Mouse (Mus musculus): ENCODE data around the gene Pgpep1.

The Pgpep1 gene

DNA sequence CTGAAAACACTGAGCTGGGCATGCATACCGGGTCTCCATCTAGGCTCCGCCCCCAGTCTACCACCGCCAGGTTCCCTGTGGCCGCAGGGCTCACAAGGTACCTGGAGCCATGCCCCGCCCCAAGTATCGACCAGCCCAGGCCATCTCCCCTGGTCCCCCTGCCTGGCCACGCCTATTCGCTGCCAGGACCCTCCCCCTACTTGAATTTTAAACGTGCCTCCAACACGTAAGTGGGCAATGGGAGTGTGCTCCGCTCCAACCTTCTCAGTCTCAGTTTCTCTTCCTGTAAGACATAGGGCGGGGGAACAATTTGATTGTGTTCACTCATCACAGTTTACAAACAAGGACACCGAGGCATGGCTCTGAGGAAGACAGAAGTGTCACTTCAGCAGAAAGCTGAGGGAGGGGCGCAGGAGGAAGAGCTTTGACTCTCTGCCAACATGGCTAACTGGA, at the start of gene Pgpep1:
Gene Pgpep1, minus strand, starts transcription at position 116 of the 453 bp plus-strand sequence.
- WGBS: 7% methylated on average over 14 of the region's 14 CpGs

DNA sequence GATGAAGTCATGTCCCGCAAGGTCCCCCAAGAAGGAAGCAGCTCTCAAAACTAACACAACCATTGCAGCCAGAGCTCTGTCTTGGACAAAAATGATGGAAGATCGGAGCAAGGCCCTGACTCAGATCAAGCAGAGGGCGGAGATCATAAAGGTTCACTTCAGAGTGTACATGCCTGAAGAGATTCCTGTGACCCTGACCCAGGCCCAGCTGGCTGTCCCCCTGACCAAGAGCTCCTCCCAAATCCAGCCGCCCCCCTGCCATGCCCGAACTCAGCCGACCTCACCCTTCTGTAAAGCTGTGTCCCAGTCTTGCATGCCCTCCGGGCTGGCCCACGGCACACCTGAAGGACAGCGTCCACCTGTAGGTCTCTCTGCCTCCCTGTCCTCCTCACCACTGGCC, 49.6 kb upstream of the Pgpep1 start:
- WGBS: 94% methylated on average over 9 of the region's 9 CpGs

DNA sequence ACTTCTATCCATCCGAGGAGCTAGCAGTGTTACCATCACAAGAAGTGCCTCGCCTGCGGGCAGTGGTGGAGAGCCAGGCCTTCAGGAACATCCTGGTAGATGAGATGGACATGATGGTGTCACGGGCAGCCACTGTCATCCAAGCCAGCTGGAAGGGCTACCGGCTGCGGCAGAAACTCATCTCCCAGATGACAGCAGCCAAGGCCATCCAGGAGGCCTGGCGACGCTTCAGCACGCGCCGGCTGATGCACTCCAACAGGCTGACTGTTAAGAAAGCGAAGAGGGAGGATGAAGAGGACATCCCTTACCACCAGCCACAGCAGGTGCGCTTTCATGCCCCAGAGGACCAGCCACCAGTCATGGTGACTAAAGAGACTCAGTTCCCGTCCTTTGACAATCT, 48.1 kb upstream of the Pgpep1 start:
- WGBS: 89% methylated on average over 14 of the region's 14 CpGs

DNA sequence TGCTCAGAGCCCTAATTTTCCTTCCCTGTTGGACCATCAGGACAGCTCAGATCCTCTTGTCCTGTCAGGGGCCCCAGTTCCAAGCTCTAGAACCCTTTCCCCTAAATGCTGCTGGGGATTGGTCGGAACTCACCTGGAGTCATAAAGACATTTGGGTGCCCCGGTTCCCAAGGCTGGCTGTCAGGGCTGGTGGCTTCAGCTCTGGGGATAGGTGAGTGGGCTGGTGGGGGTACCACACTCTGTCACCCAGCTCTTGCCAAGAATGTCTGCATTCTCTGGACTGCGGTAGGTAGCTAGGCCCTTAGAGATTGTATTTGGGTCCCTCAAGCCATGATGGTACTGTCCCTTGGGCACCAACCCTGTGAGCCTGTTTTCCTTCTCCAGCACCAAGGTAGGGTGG, 43.1 kb upstream of the Pgpep1 start, which contains the start of gene Iqcn:
Gene Iqcn, plus strand, starts transcription at position 171 of the 400 bp plus-strand sequence.
- WGBS: 91% methylated on average over 3 of the region's 3 CpGs

DNA sequence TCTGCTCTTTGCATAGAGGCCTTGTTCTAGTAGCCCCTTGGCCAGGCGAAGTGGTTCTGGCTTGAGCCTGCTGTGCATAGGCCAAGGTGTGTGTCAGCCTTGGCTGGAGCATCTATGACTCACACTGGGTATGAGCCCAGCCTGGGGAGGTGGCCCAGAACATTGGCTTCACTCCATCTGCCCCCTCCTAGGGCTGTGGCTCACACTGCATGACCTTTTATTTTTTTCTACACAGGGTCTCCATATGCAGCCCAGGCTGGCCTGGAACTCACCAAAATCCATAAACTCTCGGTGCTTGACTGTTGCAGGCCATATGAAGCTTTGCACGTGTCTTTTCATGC, 42.6 kb upstream of the Pgpep1 start:
- WGBS: 60% methylated on average over 3 of the region's 3 CpGs

DNA sequence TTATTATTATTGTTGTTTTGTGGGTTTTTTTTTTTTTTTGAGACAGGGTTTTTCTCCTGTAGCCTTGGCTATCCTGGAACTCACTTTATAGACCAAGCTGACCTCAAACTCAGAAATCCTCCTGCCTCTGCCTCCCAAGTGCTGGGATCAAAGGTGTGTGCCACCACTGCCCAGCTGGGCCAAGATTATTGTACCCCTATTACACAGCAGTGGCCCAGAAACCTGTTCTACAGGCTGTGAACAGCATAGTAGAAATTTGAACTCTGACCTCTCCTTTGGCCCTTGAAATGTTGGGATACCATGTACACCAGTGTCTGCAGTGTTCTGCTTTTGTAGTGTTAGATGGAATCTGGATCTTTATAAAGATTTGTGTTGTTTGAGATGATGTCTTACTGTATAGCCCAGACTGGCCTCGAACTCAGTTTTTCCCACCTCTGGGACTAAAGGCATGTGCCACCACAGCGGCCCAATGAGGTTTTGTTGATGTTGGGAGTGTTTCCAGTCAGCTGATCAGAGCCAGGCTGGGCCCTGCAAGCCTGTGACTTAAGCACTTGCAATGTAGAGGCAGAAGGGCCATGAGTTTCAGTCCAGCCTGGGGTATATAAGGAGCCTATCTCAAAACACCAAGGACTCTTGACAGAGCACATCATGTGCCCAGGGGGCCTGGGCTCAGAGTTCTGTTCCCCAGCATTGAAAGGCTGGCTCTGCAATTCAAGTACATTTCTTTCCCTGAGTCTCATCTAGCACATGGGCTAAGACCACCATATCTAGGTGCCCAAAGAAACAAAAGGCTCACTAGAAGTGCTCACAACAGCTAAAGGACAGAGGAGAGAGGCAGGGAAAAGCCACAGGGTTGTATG, 42.0 kb upstream of the Pgpep1 start:
- WGBS: 72% methylated on average over 2 of the region's 2 CpGs

DNA sequence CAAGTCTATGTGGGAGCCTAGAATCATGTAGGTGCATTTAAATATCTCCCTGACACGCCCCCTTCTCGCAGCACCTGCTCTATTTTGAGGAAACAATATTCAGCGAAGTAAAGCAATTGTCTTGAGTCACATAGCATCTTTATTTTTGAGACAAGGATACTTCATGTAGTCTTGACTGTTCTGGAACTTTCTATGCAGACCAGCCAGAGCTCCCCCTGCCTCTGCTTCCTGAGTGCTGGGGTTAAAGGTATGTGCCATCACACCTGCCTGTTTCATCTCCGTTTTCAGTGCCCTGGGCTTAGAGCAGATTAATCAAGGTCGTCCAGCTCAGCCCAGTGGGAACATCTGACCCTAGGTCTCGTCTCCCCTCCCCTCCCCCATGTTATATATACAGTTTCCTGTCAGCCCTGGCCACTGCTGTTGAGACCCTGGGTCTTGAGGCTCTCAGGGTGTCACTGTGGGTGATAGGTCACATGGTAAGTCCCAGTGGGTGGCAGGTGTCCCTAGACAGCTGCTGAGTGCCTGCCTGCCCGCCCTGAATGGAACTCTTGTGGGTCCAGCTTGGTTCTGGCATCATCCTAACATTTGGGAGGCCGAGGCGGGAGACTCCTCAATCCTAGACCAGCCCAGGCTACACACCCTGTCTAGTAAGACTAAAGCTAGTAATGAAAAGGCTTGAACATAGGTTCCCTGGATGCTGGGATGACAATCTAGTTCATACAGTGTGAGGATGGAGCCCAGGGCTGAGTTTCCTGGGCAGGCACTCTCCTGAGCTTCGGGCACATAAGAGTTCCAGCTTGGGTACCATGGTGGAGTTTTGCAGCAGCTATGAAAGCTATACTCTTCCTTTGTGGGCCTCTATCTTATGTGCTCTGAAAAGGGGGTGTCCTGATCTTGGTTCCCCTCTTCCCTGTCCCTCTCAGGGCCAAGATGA, 41.1 kb upstream of the Pgpep1 start:
- WGBS: 41% methylated on average over 10 of the region's 10 CpGs

DNA sequence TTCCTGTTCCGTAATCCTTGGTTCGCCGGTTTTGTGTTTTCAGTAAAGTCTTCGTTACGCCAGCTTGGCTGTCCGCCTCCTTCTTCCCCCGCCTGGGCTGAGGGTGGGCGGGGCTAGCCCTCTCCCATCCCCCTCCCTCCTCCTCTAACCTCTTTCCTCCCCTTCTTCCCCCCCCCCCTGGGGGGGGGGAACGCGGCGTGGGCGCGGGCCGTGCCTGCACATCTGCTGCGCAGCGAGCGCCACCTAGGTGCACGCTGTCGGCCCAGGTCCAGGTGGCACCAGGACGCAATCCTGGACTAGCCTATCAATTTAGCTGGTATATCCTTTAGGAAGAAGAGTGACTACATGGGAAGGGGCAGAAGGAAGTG, 40.4 kb upstream of the Pgpep1 start:
- WGBS: 1% methylated on average over 20 of the region's 20 CpGs

DNA sequence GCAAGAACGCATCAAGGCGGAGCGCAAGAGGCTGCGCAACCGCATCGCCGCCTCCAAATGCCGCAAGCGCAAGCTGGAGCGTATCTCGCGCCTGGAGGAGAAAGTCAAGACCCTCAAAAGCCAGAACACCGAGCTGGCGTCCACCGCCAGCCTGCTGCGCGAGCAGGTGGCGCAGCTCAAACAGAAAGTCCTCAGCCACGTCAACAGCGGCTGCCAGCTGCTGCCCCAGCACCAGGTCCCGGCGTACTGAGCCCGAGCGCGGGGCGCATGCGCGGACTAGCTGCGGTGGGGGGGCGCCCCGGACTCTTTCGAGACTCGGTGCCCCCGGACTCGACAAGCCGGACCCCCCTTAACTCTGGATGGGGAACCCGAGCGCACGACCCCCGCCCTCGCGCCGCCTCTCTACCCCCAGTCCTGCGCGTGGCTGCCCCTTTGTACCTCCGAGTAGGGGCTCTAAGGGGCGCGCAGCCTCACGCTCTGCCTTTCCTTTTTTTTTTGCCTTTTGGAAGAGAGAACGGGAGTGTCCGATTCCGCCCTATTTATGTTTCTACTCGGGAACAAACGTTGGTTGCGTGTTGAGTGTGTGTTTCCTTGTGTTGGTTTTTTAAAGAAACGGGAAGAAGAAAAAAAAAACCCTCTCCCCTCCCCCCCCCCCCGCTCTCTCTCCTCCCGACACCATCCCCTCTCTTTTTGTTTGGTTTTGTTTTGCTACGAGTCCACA, 39.8 kb upstream of the Pgpep1 start:
- WGBS: under 1% methylated on average over 59 of the region's 59 CpGs

DNA sequence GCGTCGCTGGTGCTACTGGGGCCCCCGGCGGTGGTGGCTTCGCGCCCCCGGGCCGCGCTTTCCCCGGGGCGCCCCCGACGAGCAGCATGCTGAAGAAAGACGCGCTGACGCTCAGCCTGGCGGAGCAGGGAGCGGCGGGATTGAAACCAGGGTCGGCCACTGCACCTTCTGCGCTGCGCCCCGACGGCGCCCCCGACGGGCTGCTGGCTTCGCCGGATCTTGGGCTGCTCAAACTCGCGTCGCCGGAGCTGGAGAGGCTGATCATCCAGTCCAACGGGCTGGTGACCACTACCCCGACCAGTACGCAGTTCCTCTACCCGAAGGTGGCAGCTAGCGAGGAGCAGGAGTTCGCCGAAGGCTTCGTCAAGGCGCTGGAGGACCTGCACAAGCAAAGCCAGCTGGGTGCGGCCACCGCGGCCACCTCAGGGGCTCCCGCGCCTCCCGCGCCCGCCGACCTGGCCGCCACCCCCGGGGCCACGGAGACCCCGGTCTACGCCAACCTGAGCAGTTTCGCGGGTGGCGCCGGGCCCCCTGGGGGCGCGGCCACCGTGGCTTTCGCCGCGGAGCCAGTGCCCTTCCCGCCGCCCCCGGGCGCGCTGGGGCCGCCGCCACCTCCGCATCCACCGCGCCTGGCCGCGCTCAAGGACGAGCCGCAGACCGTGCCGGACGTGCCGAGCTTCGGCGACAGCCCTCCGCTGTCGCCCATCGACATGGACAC, 39.1 kb upstream of the Pgpep1 start:
- WGBS: under 1% methylated on average over 82 of the region's 89 CpGs

DNA sequence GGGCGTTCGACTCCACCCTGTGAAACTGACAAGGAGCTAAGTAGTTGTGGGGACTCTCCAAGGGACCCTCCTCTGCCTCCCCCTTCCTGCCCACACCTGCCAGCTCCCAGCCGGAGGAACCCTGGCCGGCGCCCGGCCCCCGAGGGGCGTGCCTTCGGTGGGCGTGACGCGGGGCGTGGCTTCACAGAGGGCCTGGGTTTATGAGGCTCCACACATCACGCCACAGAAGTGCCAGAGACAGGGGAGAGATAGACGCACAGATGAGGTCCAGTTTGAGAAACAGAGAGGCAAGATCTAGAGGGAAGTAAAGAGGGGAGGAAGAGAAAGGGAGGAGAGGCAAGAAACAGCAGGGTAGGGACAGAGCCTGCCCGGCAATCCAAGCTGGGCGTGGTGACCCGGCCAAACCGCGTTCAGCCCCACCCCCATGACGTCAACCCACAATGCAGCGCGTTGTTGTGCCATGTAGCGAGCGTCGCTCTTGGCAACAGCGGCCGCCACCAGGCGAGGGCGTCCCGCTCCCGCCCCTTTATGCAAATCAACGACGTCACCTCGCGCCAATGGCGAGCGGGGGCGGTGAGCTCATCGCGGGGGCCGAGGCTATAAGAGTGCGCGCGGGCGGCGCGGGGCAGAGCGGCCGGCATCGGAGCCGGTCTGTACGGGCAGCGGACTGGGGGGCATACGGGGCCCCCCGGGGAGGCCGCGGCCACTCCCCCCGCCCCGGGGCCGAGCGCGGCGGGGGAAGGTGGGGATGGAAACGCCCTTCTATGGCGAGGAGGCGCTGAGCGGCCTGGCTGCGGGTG, 38.3 kb upstream of the Pgpep1 start, which contains the start of gene Jund:
Gene Jund, plus strand, starts transcription at position 640 of the 800 bp plus-strand sequence.
- 1% methylated on average over 69 of the region's 69 CpGs for WGBS

DNA sequence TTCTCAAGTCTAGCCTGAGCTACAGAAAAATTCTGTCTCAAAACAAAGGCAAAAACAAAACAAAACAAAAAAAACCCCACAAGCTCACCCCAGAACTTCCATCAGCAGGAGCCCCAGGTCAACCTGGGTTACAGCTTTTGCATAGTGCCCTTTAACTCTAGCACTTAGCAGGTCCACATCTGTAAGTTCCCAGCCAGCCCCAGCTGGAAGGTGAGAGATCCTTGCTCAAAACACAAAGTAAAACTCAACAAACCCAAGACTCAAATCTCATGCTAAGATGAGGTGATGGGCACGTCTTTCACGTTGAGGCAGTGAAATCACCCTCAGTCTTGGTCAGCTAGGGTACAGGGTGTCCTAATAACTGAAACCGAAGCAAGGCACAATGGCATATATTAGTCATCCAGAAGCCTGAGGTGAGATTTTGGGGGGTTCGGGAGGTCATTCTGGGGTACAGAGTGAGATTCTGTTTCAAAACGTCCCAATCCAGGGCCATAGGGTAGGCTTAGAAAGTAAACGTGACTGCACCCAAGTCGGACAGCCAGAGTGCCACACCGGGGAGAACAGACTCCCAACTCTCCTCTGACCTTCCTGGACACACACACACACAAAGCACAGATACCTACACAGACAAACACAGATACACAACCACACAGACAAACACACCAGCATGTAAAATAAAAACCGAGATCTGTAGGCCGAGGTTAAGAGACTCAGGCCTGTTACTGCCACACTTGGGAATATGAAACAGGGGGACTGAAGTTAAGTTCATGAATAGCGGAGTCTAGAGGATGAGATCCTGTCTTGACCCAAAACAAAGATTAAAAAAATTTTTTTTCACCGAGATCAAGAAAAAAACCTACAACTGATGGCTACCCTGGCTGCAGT, 37.4 kb upstream of the Pgpep1 start:
- WGBS: 71% methylated on average over 12 of the region's 12 CpGs

DNA sequence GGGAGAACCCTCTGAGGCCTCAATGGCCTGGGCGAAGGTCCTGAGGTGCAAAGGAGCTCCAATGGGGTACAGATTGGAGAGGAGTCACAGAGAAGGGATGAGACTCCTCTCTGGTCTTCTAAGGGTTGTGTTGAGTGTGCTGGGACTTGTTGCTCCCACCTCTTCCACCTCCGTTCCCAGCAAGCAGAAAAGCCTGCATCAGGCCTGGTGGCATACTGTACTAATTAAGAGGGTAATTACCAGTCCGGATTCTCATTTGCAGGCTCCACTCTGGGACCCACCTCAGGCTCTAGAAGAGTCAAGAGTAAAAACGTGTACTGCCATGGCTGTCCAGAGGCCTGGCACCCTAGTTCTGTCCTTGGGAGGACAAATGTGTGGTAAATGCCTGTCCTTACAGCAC, 36.8 kb upstream of the Pgpep1 start:
- 52% methylated on average over 4 of the region's 4 CpGs for WGBS

DNA sequence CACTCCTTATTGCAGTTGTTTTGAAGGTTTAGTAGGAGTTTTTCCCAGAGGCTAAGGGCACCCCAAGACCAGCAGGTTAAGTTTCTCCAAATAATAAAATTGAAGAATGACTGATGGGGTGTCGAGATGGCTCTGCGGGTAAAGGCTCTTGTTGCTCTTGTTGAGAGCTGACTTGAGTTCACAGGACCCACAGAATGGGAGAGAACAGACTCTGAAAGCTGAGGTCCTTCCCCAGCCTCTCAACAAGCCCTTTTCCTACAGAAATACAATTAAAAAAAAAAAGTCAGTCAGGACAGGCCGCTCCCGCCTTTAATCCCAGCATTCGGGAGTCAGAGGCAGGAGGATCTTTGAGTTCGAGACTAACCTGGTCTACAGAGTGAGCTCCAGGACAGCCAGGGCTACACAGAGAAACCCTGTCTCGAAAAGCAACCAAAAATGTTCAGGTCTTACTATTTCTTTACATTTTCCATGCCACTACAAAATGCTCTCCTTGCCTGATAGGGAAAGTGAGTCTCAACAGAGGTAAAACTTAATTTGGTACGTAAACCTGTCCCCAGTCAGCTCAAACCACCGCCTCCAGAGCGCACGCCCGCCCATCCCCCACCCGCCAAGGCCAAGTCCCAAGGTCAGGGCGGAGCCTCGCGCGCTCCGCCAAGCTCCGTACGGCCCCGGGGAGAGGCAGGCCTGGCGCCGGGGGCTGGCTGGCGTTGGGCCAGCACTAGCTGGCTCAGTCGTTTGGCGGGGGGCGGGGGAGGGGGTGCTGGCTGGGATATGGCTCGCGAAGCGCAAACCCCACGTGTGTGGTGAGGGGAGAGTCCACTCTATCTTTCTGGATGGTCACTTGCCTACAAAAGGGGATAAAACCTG, 36.1 kb upstream of the Pgpep1 start:
- 11% methylated on average over 31 of the region's 31 CpGs for WGBS

DNA sequence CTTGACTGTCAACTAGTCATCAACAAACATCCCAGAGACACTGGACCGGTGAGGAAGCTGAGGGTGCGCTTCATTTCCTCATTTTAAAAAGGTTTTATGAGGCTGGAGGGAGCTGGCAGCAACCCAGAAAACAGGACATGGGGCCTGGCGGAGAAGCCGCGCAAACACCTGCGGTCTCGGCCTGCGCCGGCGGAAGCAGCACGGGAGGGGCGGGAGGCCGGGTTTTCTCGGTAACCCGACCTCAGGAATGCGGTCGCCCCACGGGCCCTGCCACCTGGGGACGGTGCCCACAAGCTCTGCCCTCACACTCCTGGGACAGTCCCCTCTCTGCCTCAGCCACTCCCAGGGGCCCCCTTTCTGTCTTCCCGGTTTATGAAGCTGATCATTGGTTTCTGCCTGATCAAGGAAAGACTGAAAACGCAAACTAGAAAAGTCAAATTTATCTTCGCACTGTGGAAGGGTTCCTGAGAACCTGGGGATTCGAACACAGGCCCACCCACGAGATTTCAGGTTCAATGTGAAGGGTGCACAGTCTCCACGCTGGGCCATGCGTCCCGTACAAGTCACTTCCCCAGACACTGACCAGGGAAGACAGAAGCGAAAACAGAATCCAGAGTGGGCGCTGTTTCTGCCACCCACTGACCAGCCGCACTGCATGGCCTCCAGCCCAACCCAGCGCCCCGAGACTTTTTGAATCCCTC, 35.3 kb upstream of the Pgpep1 start:
- WGBS: 61% methylated on average over 32 of the region's 32 CpGs

DNA sequence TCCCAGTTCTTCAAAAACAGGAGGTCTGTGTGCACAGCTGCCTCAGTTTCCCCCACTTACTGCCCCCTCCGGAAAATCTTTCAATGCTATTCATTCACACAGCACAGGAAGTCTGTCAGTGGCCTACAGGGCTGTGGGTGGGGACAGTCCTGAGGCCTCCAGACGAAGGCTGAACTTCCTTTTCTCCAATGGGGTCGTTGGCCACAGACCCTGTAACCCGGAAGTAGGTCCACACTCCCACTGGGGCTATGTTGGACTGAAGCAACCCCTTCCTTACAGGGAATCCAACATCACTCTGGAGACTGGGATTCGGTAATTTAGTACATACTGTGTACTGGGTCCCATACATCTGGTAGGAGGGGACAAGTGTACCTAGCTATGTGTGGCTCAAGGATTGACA, 33.4 kb upstream of the Pgpep1 start:
- WGBS: 69% methylated on average over 5 of the region's 5 CpGs

DNA sequence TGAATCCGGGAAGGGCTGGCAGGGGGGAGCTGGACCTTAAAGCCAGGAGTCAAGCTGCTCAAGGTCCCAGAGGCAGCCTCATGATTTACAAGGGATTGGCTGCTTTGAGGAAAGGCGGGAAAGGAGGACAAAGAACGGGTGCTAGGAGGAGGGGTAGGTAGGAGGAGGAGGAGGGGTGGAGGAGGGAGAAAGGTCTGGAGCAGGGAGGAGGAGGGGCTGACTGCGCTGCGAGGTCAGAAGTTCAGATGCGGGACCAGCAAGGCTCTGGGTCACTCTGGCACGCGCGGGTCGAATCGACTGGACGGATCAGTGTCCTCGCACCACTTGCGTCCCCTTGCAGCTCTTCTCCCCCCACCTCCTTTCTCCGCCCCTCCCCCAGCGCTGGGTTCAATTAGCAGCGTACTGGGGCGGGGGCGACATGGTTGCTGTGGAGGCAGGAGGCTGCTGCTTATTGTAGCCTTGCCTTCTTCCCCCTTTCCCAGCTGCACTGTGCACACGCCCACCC, 31.6 kb upstream of the Pgpep1 start:
- 4% methylated on average over 20 of the region's 20 CpGs for WGBS

DNA sequence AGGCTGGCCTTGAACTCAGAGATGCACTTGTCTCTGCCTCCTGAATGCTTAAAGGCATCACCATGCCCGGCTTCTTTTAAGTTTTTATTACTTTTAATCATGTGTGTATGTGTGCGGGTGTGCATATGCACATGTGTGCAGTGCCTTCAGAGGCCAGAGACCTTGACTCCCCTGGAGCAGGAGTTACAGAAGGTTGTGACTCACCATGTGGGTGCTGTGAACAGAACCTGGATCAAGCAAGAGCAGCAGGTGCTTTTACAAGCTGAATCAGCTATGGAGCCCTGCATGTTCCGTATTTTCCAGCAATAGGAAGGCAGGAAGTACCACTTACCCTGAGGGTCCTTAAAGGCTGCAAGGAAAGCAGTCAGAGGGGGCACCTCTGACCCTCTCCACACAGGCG, 31.0 kb upstream of the Pgpep1 start:
- WGBS: 85% methylated on average over 4 of the region's 4 CpGs
